Mouse (Mus musculus) cerebellum, adult 11-12 months (tissue): Measurements from ENCODE around the gene Eif4e1b.

ENCODE experiments used
- DNase-seq: peaks from one replicate; pipeline ENCODE4 v3.0.0; 2022

Eif4e1b gene

DNA sequence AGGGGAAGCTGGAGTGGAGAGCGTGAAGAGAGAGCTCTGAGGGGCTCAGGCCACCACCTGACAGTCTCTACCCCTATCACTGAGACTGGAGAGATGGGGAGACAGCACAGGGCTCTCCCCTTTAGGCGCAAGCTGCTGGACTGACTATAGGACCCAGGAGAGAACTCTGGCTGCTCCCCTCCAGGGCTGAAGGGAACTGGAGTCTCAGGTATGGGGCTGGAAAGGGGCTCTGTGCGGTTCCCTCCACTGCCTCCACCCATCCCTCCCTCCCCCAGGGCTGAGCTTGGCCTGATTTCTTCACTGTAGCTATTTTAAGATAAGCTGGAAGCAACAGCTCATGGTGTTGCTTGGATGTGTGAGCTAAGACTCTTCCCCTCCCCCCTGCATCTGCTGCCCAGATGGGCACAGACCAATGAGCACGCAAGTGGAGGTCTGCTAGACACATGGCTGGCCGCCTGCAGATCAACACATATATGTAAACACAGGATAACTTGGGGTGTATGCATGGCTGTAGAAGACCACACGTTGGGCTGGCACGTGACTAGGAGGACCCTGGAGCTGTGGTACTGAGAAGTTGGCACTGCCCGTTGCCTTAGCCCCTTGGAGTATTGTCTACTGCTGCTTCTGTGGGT, 23.5 kb upstream of the Eif4e1b start:
- peak; percentile 80 for DNase-seq

DNA sequence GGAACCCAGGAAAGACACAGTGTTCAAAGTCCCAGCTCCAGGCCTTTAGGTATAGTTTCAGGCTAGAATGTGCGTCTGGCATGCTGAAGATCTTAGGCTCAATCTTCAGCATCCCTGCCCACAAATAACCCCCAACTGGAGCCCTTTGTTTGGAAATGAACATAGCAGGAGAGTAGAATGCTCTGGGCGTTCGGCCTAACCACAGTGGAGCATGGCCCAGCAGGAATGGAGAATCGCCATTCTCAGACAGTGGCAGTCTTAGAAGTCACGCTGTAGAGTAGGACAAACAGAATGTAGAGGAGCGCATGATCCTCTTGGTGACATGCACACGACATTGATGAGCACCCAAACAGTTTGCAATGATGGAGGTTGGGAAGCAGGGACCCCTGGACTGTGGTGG, 22.9 kb upstream of the Eif4e1b start:
- DNase-seq, result peak; percentile 45

DNA sequence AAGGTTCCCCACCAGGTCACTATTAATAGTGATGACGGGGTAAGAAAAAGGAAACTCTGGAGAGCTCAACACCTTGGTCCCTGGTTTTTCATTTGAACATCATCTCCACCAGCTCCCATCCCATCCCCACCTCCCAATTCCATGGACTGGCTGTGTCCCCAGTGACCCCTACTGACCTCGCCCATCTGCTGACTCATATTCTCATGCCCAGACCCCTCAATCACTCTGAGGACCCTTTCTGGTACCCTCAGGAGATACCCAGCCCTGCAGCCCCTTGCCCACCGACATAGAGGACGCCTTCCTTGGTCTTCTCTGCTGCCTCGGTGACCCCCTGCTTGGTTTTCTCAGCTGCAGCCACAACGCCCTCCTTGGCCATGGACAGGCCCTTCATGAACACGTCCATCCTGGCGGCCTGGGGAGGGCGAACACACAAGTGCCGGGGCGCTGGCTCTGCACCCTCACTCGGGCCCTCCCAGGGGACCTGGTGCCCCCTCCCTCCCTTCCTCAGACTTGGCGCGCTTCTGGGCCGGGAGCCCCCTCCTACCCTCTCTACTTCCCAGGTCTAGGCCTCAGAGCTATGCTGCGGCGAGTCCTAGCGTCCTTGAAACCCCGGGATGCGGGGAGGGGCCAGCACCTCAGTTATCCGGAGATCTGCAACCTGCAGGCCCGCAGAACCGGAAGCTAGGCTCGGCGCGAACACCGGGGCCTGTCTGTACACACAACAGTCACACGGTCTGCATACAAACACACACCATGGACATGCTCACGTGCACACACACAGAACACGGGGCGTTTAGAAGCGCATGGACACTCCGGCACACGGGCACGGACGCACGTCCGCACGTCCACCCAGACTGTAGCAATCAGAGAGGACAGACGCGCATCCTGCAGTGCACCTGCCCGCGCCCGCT, 18.3 kb upstream of the Eif4e1b start:
- DNase-seq, result peak; percentile 77

DNA sequence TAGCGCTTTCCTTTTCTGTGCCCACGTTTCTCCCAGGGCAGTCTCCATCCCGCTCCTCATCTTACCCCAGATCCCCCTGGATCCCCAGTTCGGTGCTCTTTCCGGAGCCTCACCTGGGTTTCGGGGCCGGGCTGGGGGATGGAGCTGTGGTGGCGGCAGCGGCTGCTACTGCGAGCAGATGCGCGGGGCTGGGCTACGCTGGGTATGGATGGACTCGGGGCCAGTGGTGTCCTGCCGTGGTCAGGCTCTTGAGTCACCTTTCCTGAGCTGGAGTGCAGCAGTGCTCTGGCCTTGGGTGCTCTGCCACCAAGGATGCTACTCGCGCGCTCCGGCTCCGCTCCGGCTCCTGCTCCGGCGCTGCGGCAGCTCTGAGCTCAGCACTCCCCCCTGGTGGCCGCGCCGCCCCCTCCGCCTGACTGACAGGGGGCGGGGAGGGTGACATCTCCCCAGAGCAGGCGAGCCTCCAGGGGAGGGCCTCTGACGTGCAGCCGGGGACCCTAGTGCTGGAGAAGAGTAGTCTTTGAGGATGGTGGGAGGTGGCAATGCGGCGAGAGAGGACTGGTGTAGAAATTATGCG, 17.5 kb upstream of the Eif4e1b start, which contains the start of gene Sncb:
Gene Sncb, minus strand, starts transcription at position 404 of the 577 bp plus-strand sequence.
- DNase-seq, result peak; percentile 91

DNA sequence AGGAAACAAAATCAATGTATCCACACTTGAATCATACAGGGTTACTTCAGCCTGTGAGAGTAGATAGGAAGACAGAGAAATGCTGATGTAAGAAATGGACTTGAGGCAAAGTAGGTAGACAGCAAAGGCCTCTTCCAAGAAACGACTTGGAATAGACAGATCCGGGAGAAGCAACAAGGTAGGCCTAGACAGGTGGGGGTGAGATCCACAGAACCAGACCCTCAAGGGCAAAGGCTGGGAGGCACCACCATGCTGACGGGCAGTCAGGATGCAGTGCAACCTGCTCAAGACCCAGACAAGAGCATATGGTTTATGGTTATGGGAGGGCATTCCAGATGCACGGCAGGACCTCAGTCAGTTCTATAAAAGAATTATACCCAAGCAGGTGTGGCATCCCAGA, 16.8 kb upstream of the Eif4e1b start:
- DNase-seq, result peak; percentile 47

DNA sequence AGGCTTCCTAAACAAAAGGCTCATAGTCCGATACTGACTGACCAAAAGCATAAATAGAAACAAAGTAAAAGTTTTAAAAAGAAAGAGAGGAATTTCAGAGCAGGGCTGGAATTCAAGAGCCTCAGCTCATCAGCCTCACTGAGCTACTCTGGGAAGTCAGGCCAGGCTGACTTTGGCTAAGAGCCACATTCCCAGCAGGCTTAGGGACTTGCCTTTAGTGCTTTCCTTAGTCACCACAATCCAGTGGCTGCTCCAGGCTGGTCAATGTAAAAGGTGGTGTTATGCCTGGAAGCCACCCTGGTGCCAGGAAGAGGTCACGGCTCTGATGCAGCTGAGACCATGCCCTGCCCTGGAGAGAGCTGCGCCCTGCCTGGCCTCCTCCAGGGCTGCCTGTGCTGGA, 3.2 kb upstream of the Eif4e1b start:
- peak; percentile 77 for DNase-seq

DNA sequence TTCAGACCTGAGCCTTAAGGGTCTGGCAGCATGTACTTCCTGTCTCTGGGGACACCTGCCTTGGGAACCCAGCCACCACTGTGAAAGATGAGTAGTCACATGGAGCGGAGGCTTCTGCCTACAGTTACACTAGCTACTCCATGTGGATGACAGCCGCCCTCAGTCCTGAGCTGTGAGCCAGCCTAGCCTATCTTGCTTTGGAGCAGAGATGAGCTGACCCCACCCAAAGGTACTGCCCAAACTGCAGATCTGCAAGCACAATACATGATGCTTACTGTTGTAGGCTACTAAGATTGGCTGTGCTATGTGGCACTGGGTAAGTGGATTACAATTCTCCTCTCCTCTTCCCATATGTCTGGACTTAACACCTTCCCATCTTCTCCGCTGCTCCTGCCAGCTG, 2.7 kb upstream of the Eif4e1b start:
- peak; percentile 44 for DNase-seq

DNA sequence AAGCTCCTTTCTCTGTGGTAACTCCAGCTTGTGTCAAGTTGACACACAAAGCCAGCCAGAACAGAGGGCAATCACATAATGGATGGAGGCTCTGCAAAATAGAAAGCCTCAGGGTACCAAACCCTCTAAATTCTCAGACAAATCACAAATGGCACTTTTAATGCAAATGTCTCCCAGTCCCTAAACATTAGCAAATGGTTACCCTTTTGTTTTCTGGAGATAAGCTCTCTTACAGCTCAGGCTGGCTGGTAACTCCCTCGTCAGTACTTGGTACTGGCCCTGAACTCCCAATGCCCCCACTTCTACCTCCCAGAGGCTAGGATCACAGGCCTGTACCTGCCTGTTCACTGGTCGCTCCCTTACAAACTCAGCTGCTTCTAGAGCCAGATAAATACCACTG, 563 bp upstream of the Eif4e1b start:
- DNase-seq, result no peak

DNA sequence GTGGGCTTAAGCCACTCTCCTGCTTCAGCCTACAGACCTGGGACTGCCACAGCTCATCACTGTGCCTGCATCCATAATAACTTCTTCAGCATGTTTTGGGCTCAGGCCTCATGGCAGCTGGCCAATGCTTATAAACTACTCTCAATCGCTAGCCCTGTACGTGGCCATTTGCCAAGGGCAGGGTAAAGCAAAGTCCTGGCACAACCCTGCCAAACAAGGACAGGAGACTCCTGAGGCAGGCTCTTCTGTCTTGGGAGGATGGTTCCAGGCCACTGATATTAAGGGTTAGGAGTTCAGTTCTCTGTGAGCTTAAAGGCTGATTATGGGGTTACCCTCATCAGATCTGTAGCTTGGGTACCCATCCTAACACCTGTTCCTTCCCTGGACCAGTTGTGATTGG, 3.8 kb downstream of the Eif4e1b start:
- peak; percentile 70 for DNase-seq

DNA sequence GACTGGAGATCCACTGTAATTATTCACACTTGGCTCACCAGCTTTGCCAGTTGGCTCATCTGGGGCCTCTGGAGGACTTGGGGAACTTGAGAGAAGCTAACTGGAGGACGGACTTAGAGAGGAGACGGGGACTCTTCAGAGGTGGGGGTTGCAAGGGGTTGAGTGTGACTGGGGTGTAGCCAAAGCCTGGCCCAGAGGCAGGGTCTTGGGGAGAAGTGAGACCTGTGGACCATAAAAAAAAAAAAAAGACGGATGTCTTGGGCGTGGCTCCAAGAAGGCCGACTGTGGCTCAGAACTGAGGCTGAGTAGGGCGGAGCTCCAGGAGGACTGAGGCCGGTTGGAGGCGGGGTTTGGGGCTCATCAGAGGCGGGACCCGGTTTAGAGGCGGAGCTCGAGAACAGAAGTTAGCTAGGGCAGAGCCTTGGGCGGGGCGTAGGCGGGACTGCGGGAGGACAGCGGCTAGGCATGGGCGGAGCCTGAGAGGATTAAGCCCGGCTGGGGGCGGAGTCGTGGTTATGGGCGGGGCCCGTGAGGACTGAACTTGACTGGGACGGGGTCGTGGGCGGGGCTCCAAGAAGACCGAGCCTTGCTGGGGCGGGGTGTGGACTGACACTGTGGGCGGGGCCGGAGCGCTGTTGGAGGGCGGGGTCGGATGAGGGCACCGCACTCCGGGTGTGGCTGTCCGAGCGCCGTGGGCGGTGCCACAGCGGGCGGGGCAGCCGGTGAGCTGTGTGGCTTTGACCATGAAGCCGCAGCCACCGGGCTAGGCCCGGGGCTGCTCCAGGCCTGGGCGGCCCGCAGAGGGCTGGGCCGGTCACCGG, 5.2 kb downstream of the Eif4e1b start, which contains the start of gene Tspan17:
Gene Tspan17, plus strand, starts transcription at position 638 of the 821 bp plus-strand sequence.
- peak; percentile 99 for DNase-seq

DNA sequence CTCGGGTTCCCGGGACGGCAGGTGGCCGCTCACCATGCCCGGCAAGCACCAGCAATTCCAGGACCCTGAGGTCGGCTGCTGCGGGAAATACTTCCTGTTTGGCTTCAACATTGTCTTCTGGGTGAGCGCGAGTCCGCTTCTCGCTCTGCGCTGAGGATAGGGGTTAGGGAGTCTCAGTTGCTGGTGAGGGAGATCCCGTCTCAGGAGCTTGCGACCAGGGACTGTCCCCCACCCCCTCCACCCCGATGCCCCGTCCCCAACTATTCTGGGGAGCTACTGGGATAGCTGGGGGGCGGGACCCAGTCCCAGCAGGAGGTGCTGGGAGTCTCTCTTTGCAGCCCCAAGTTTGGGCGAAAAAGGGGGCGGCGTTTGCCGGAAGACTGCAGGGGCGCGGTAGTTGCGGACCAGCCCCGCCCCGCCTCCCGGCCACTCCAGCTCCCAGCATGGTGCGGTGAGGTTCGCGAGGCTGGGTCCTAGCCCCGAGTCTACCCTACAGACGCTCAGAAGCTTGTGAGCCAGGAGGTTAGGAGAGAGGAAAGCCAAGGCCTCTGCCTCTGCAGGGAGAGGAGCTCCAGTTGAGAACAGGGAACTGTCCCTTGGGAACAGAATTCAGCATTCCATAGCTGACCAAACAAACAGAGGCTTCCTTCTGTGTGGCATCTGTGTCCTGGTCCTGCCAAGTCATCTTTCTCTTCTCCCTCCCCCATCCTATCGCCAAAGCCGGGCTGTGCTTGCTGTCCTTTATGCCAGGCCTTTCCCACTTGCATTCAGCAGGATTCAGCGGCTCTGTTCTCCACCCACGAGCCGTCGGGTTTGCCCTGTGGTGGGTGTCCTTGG, 6.0 kb downstream of the Eif4e1b start:
- peak; percentile 87 for DNase-seq

DNA sequence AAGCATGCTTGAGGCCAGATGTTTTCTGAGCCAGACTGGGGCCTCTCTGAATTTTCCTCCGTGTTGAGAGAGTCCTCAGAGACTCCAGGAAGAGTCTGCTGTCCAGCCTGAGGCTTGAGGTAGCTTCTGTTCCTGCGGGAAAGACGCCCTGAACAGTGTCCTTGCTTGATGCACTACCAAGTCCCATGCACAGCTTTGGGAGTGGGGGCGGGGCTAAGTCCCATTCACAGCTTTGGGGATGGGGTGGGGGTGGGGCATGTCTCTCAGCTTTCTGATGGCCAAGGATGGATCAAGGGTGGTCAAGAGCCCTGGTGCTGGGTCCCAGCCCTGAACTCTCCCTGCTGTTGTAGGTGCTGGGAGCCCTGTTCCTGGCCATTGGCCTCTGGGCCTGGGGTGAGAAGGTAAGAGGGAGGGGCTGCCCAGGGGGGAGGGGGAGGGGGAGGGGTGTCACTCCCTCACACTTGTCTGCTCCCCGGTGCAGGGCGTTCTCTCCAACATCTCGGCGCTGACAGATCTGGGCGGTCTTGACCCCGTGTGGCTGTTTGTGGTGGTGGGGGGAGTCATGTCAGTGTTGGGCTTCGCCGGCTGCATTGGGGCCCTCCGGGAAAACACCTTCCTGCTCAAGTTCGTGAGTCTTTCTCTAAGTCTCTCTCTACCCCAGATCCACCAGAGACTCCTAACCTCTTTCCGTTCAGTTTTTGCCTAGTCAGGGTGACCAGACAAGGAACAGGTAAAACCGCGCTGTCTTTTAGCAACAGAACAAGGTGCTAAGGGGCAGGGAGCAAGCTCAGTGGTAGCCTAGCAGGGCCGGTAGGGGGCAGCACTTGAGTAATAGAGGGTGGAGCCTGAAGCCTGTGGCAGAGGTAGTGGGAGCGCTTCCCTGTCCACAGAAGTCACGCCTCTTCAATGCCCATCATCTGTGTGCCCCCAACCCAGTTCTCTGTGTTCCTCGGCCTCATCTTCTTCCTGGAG, 8.7 kb downstream of the Eif4e1b start:
- peak; percentile 60 for DNase-seq

DNA sequence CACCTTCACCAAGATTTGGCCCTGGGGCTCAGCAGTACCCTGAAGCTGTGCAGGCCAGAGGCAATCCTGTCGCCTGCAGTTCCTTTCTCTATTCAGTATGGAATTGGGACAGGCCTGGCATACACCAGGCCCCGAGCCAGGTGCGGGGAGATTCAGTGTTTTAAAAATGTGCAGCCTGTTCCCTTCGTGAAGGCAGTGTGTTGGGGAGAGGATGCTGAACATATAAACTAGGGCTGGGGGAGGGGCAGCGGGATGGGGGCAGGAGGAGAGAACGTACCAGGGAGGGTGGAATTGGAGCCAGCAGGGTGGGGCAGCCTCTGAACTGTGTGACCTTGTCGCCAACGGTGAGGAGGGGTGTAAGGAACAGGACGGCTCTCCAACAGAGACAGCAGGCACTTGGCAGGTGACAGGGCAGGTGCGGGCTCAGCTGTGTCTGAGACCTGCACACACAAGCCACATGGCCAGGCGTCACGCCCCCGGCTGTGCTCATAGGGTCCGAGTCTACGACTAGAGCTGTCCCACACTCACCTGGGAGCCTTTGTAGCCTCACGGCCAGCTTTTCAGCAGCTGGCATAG, 10.3 kb downstream of the Eif4e1b start:
- DNase-seq, result peak; percentile 56

DNA sequence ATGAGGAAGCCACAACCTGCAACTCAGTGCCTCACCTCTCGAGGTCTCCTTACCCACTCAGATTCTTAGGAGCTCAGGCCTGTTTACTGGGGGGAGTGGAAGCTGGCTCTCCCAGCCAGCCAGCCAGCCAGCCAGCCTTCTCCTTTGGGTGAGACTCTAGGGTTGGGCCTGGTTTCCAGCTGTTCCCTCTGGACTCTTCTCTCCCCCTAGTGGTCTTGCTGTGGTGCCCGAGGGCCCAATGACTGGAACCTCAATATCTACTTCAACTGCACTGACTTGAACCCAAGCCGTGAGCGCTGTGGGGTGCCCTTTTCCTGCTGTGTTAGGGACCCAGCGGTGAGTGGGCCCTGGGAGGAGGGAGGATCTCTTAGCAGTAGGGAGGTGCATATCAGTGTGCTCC, 11.0 kb downstream of the Eif4e1b start:
- peak; percentile 30 for DNase-seq

DNA sequence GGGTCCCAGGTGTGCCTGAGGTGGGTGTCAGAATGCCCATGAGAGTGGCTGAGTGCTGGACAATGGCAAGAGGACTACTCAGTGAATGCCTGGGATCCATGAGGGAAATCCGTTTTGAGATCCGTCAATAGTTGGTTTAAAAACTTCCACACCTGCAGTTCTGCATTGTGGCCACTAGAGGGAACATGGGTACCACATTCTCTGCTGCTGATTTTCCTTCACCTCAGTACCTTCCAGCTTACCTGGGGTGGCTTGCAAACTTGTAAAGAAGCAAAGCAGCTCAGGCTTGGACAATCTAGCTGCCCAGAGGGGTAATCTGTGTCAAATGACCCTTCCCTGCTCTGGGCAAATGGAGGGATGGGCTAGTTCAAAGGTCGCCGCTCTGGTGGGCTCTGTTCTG, 13.6 kb downstream of the Eif4e1b start:
- DNase-seq, result peak; percentile 53

DNA sequence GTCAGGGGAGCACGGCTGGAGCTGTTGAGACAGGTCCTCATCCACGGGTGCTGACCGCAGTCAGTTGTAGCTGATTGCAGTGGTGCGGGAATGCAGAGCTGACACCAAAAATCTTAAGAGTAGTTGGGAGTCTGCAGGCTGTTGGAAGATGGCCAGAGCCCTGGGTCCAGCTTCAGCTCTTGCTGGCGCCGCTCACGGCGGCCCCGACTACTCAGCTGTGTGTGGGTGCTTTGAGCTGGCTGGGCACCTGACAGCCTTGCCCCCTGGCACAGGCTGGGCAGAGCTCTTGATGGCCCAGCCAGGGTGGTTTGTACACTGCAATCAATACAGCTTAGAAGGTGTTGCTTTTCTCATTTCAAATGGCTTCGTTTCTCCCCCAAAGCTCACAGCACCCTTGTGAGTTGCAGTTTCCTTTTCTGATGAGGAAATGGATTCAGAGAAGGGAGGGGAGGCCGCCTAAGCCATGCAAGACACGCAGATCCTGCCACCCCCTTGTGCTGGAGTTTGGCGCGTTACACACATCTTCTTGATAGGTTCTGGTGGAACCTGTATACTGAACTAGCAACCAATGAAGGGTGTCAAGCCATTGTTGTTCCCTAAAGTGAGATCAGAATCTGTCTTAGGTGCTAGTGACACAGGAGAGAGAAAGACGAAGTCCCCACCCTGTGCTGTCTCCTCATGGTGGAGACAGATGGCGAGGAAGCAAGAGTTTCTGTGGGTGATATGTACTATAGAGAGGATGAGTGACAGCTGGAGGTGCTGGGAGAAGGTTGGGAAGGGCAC, 14.3 kb downstream of the Eif4e1b start:
- DNase-seq, result no peak

DNA sequence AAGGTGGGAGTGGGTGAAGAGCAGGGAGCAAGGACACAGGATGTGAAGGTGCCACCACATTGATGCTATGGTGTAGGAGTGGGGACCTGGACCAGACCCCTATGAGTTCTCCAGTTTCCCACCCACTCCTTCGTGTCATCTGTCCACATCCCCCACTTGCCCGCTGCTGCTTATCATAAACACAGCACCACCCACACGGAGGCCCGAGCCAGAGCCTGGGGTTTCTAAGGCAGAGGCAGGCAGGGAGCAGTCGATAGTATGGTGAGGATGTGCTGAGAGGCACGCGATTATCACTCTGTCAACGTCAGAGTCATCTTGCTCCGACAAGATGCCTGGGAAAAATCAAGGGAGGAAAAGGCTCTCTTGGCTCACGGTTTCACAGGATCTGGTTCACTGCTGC, 14.9 kb downstream of the Eif4e1b start:
- no peak for DNase-seq

DNA sequence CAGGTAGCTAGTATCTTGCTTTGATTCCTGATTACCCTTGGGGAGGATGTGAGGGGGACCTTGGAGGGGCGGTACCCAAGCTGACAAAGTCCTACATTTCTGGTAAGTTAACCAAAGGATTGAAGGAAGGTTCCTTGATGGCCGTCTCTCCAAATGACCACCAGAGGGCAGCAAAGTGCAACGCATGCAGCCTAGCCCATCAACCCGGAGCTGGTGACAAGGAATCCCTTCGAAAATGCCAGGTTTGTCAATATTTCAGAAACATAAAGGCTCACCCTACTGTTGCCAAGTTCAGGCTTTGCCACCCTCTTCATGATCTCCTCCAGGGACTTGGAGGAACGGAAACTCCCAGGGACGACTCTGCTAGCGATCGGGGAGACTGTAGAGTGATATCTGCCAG, 15.9 kb downstream of the Eif4e1b start:
- DNase-seq, result peak; percentile 77

DNA sequence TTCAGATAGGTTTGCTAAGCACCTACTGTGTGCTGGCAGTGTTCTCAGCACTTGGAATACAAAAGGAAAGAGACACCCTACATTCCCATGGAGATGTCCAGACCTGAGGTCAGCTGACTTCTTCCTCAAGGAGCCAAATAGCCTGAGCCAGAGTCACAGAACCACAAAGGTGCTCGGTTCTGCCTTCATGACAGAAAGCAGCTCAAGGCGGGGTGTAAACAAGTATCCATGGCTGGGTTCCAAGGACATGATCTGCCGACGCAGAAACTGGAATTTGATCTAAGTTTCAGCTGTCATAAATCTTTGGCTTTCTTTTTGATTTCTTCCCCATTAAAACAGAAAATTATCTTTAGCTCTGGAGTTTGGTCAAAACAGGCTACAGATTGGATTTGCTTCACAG, 16.4 kb downstream of the Eif4e1b start:
- no peak for DNase-seq
